Mouse (Mus musculus) midbrain, postnatal 0 days (tissue): ENCODE measurements around the gene Nectin3. TPM values are rescaled to one million over a fixed set of nuclear protein-coding genes. Genes with fewer than 3 reads are reported as not detected.

Experiments used
- ATAC-seq: fragments of 200-750 bp; cut with Nextera tagmentation; 2 replicates; pipeline ENCODE4 v1.8.0; 2017; ENCODE audit warnings: moderate number of reproducible peaks, mild to moderate bottlenecking, moderate TSS enrichment, moderate library complexity; ENCODE audit not compliant: low FRiP score
- DNase-seq: peaks from one replicate; pipeline ENCODE4 v3.0.0-alpha.2; 2015; ENCODE audit warnings: low spot score
- H3K27ac ChIP-seq: fragments of 300-500 bp; sonication (generic); 2 replicates; pipeline ENCODE4 v1.5.1; 2014; ENCODE audit warnings: low read depth, mild to moderate bottlenecking, low read length, mixed read lengths
- H3K27me3 ChIP-seq: fragments of 300-500 bp; sonication (generic); 2 replicates; pipeline ENCODE4 v1.6.1; 2014; ENCODE audit warnings: low read length, control low read depth, mixed read lengths; ENCODE audit not compliant: insufficient read depth
- H3K36me3 ChIP-seq: fragments of 300-500 bp; sonication (generic); 2 replicates; pipeline ENCODE4 v1.6.1; 2014; ENCODE audit warnings: low read length, control low read depth, mixed read lengths; ENCODE audit not compliant: insufficient read depth
- H3K4me1 ChIP-seq: fragments of 300-500 bp; sonication (generic); 2 replicates; pipeline ENCODE4 v1.6.1; 2014; ENCODE audit warnings: mild to moderate bottlenecking, control low read depth, antibody characterized with exemption, low read length, mixed read lengths; ENCODE audit not compliant: insufficient read depth
- H3K4me2 ChIP-seq: fragments of 300-500 bp; sonication (generic); 2 replicates; pipeline ENCODE4 v1.6.1; 2014; ENCODE audit warnings: low read depth, mild to moderate bottlenecking, low read length, mixed read lengths; ENCODE audit not compliant: poor library complexity, severe bottlenecking
- H3K4me3 ChIP-seq: fragments of 300-500 bp; sonication (generic); 2 replicates; pipeline ENCODE4 v1.5.1; 2014; ENCODE audit warnings: low read depth, mild to moderate bottlenecking, low read length, moderate library complexity
- H3K9ac ChIP-seq: fragments of 300-500 bp; sonication (generic); replicated peaks from 2 replicates; pipeline ENCODE4 v1.6.1; 2014; ENCODE audit warnings: mild to moderate bottlenecking, low read length, moderate library complexity, mixed read lengths; ENCODE audit not compliant: poor library complexity, severe bottlenecking
- H3K9me3 ChIP-seq: fragments of 300-500 bp; sonication (generic); 2 replicates; pipeline ENCODE4 v1.6.1; 2016; ENCODE audit warnings: low read length, control low read depth
- CTCF ChIP-seq: IDR thresholded peaks from 2 replicates; pipeline ENCODE4 v1.5.1; 2016; ENCODE audit warnings: antibody characterized with exemption, mild to moderate bottlenecking
- WGBS: fragments of 180-500 bp; shearing (Covaris S2); extraction: QIAGEN DNeasy Blood & Tissue Kit; methylation state at CpG from one replicate; pipeline ENCODE4 v1.1.7; 2014; 5-methylcytosine and 5-hydroxymethylcytosine counted together
- polyA plus RNA-seq: library from polyadenylated mRNA; unstranded; fragments of >200 nt; fragmentation: Nextera tagmentation; extraction: Ambion mirVana; gene quantifications from 2 replicates; pipeline ENCODE4 v1.2.1, GENCODE M21; 2015
- total RNA-seq: library from RNA; depleted of rRNA; stranded (reverse); fragments of >200 nt; gene quantifications from 2 replicates; pipeline ENCODE4 v1.2.3, GENCODE M21; 2014

The Nectin3 gene
- total and polyA plus RNA-seq, 2 experiments from 2014 or later = 22.8 to 43.7 TPM

- H3K4me1 ChIP-seq = no peaks in the 10 kb centered on the region
- ATAC-seq = no peak
- no peak overlapping the region for H3K4me3 ChIP-seq
- TF ChIP-seq CTCF = no peak
- no peak for DNase-seq
- no peaks in the 10 kb centered on the region for H3K9me3 ChIP-seq
- H3K27me3 ChIP-seq = no peaks in the 10 kb centered on the region
- H3K9ac ChIP-seq = no peak overlapping the region
- H3K4me2 ChIP-seq = no peak overlapping the region
- WGBS = 95% methylated on average over 15 of the region's 15 CpGs
- no peak overlapping the region for H3K27ac ChIP-seq
- no peaks in the 10 kb centered on the region for H3K36me3 ChIP-seq
These were observed 90.3 kb downstream of the Nectin3 start for GRCm38 (mm10) chr16:46407997-46408396.

GRCm38 (mm10) chr16:46406844-46407639 lies 91.3 kb downstream of the Nectin3 start:
- H3K27me3 ChIP-seq = no peaks in the 10 kb centered on the region
- no peak overlapping the region for H3K9ac ChIP-seq
- no peaks in the 10 kb centered on the region for H3K4me1 ChIP-seq
- no peak overlapping the region for H3K4me2 ChIP-seq
- DNase-seq = no peak
- H3K36me3 ChIP-seq = no peaks in the 10 kb centered on the region
- H3K4me3 ChIP-seq = no peak overlapping the region
- H3K27ac ChIP-seq = no peak overlapping the region
- 93% methylated on average over 7 of the region's 7 CpGs for WGBS
- no peak for TF ChIP-seq CTCF
- ATAC-seq = no peak
- no peaks in the 10 kb centered on the region for H3K9me3 ChIP-seq

GRCm38 (mm10) chr16:46397945-46398344 lies 100.4 kb downstream of the Nectin3 start:
- no peak overlapping the region for H3K9ac ChIP-seq
- H3K9me3 ChIP-seq = no peaks in the 10 kb centered on the region
- H3K4me2 ChIP-seq = no peak overlapping the region
- H3K36me3 ChIP-seq = peaks cover 6% of the 10 kb centered on the region; the same call in 1 of the 2 replicates
- DNase-seq = no peak
- H3K27ac ChIP-seq = no peak overlapping the region
- no peak overlapping the region for H3K4me3 ChIP-seq
- H3K4me1 ChIP-seq = no peaks in the 10 kb centered on the region
- TF ChIP-seq CTCF = no peak
- WGBS = 93% methylated on average over 4 of the region's 4 CpGs
- no peaks in the 10 kb centered on the region for H3K27me3 ChIP-seq
- no peak for ATAC-seq

GRCm38 (mm10) chr16:46389415-46390033 lies 108.8 kb downstream of the Nectin3 start:
- Histone ChIP-seq H3K9ac (no peak overlapping the region), H3K27ac (no peak overlapping the region), H3K27me3 (no peaks in the 10 kb centered on the region), H3K36me3 (no peaks in the 10 kb centered on the region), H3K4me1 (peaks cover 9% of the 10 kb centered on the region), H3K4me2 (no peak overlapping the region), H3K9me3 (no peaks in the 10 kb centered on the region), H3K4me3 (no peak overlapping the region)
- ATAC-seq = peak; percentile 71
- WGBS = 25% methylated on average over 6 of the region's 6 CpGs
- no peak for TF ChIP-seq CTCF
- no peak for DNase-seq

GRCm38 (mm10) chr16:46388527-46389414 lies 109.6 kb downstream of the Nectin3 start:
- Histone ChIP-seq H3K27me3 (no peaks in the 10 kb centered on the region), H3K9me3 (no peaks in the 10 kb centered on the region), H3K4me2 (no peak overlapping the region), H3K36me3 (no peaks in the 10 kb centered on the region), H3K4me1 (peaks cover 9% of the 10 kb centered on the region), H3K9ac (no peak overlapping the region), H3K4me3 (no peak overlapping the region), H3K27ac (no peak overlapping the region)
- no peak for TF ChIP-seq CTCF
- ATAC-seq = no peak
- WGBS = 23% methylated on average over 11 of the region's 11 CpGs
- DNase-seq = no peak
